Mouse (Mus musculus) midbrain, embryonic 14.5 days (tissue): ENCODE measurements at regions not wholly inside any gene's neighbourhood (a gene's known extent, or its start where the extent isn't known, plus 50 kb on each side); places are given as distances from the start of the nearest gene placed in this dataset.
A peak's percentile ranks its signal among the peaks of the same experiment; 100 is the strongest.
"Not testable (repeated sequence)": the region's sequence is repeated elsewhere in the genome, so short reads cannot be mapped to it uniquely, and the experiment has no call there.

Experiments used
- ATAC-seq: fragments of 200-750 bp; cut with Nextera tagmentation; 2 replicates; pipeline ENCODE4 v1.8.0; 2017; ENCODE audit warnings: moderate number of reproducible peaks, moderate library complexity; ENCODE audit not compliant: low FRiP score, low TSS enrichment
- DNase-seq: peaks from one replicate; pipeline ENCODE4 v3.0.0-alpha.2; 2015
- H3K27ac ChIP-seq: fragments of 300-500 bp; sonication (generic); replicated peaks from 2 replicates; pipeline ENCODE4 v1.5.1; 2014; ENCODE audit warnings: mild to moderate bottlenecking, low read depth, low read length, moderate library complexity
- H3K27me3 ChIP-seq: fragments of 300-500 bp; sonication (generic); 2 replicates; pipeline ENCODE4 v1.6.1; 2014; ENCODE audit warnings: low read length, control low read depth, mixed read lengths; ENCODE audit not compliant: control insufficient read depth, insufficient read depth
- H3K36me3 ChIP-seq: fragments of 300-500 bp; sonication (generic); 2 replicates; pipeline ENCODE4 v1.6.1; 2014; ENCODE audit warnings: low read length, control low read depth; ENCODE audit not compliant: control insufficient read depth, insufficient read depth
- H3K4me1 ChIP-seq: fragments of 300-500 bp; sonication (generic); 2 replicates; pipeline ENCODE4 v1.6.1; 2014; ENCODE audit warnings: mild to moderate bottlenecking, antibody characterized with exemption, low read length, control low read depth; ENCODE audit not compliant: control insufficient read depth, insufficient read depth
- H3K4me2 ChIP-seq: fragments of 300-500 bp; sonication (generic); 2 replicates; pipeline ENCODE4 v1.6.1; 2014; ENCODE audit warnings: mild to moderate bottlenecking, low read length, moderate library complexity
- H3K4me3 ChIP-seq: fragments of 300-500 bp; sonication (generic); replicated peaks from 2 replicates; pipeline ENCODE4 v1.5.1; 2014; ENCODE audit warnings: low read depth, low read length
- H3K9ac ChIP-seq: fragments of 300-500 bp; sonication (generic); replicated peaks from 2 replicates; pipeline ENCODE4 v1.6.1; 2014; ENCODE audit warnings: mild to moderate bottlenecking, low read length, moderate library complexity
- H3K9me3 ChIP-seq: fragments of 300-500 bp; sonication (generic); 2 replicates; pipeline ENCODE4 v1.6.1; 2016; ENCODE audit warnings: low read length, control low read depth, mixed read lengths; ENCODE audit not compliant: control insufficient read depth
- WGBS: fragments of 180-500 bp; shearing (Covaris S2); extraction: QIAGEN DNeasy Blood & Tissue Kit; methylation state at CpG from one replicate; pipeline ENCODE4 v1.1.7; 2014; 5-methylcytosine and 5-hydroxymethylcytosine counted together

- Histone ChIP-seq H3K9me3 (no peaks in the 10 kb centered on the region), H3K36me3 (no peaks in the 10 kb centered on the region), H3K4me1 (no peaks in the 10 kb centered on the region), H3K27ac (no peak overlapping the region), H3K4me3 (no peak overlapping the region), H3K9ac (no peak overlapping the region), H3K27me3 (no peaks in the 10 kb centered on the region), H3K4me2 (no peak overlapping the region)
- WGBS: 95% methylated on average over 9 of the region's 9 CpGs
- no peak for DNase-seq
- no peak for ATAC-seq
Measured at GRCm38 (mm10) chr3:34740110-34740509, 89.9 kb downstream of the Sox2 start.

DNA sequence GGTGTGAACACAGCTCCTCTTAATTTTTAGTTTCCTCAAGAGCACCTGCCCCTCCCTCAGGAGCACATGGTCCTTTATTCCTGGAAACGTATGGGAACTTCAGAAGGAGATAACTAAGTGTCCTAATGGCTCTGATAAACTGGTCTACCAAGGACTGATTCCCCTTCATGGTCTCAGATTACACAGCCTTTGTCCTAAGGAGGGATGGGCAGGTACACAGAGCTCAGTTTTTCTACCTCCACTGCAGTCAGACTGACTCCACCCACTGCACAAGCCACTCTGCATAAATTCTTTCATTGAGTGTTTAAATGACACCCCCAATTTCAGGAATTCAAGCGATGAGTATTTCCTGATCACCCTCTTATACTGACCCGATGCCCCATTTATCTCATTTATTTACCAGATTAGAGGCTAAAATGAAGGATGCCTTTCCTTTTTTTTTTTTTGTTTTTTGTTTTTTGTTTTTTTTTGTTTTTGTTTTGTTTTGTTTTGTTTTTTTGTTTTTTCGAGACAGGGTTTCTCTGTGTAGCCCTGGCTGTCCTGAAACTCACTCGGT is 95.1 kb downstream of the Sox2 start:
- Histone ChIP-seq H3K4me3 (no peak overlapping the region), H3K4me2 (no peak overlapping the region), H3K4me1 (no peaks in the 10 kb centered on the region), H3K36me3 (no peaks in the 10 kb centered on the region), H3K27me3 (no peaks in the 10 kb centered on the region), H3K27ac (no peak overlapping the region), H3K9me3 (no peaks in the 10 kb centered on the region), H3K9ac (no peak overlapping the region)
- ATAC-seq (no peak), DNase-seq (no peak)
- 83% methylated on average over 5 of the region's 5 CpGs for whole genome bisulfite sequencing

GRCm38 (mm10) chr3:34747499-34748093 is 97.4 kb downstream of the Sox2 start:
- ATAC-seq: no peak
- Histone ChIP-seq H3K27ac (no peak overlapping the region), H3K27me3 (no peaks in the 10 kb centered on the region), H3K4me2 (no peak overlapping the region), H3K9me3 (no peaks in the 10 kb centered on the region), H3K9ac (no peak overlapping the region), H3K4me1 (no peaks in the 10 kb centered on the region), H3K4me3 (no peak overlapping the region), H3K36me3 (no peaks in the 10 kb centered on the region)
- no peak for DNase-seq
- 88% methylated on average over 10 of the region's 10 CpGs for whole genome bisulfite sequencing

- Histone ChIP-seq H3K4me2 (no peak overlapping the region), H3K36me3 (no peaks in the 10 kb centered on the region), H3K27me3 (no peaks in the 10 kb centered on the region), H3K27ac (no peak overlapping the region), H3K4me3 (no peak overlapping the region), H3K9ac (no peak overlapping the region), H3K9me3 (no peaks in the 10 kb centered on the region), H3K4me1 (no peaks in the 10 kb centered on the region)
- 47% methylated on average over 7 of the region's 7 CpGs for WGBS
- no peak for ATAC-seq
- no peak for DNase-seq
Measured at GRCm38 (mm10) chr3:34749989-34750388, 99.8 kb downstream of the Sox2 start.

- no peak overlapping the region for H3K27ac ChIP-seq
- no peak overlapping the region for H3K9ac ChIP-seq
- ATAC-seq: no peak
- no peak overlapping the region for H3K4me3 ChIP-seq
- no peaks in the 10 kb centered on the region for H3K4me1 ChIP-seq
- H3K36me3 ChIP-seq: no peaks in the 10 kb centered on the region
- no peak overlapping the region for H3K4me2 ChIP-seq
- H3K27me3 ChIP-seq: no peaks in the 10 kb centered on the region
- 62% methylated on average over 5 of the region's 5 CpGs for WGBS
- H3K9me3 ChIP-seq: no peaks in the 10 kb centered on the region
- peak; percentile 26 for DNase-seq
Measured at GRCm38 (mm10) chr3:34751551-34751950, 101.3 kb downstream of the Sox2 start.

- Histone ChIP-seq H3K9me3 (no peaks in the 10 kb centered on the region), H3K4me1 (no peaks in the 10 kb centered on the region), H3K4me3 (no peak overlapping the region), H3K27ac (no peak overlapping the region), H3K36me3 (no peaks in the 10 kb centered on the region), H3K27me3 (no peaks in the 10 kb centered on the region), H3K9ac (no peak overlapping the region), H3K4me2 (no peak overlapping the region)
- WGBS: 71% methylated on average over 8 of the region's 8 CpGs
- ATAC-seq: no peak
- no peak for DNase-seq
Measured at GRCm38 (mm10) chr3:34753557-34753956, 103.4 kb downstream of the Sox2 start.

DNA sequence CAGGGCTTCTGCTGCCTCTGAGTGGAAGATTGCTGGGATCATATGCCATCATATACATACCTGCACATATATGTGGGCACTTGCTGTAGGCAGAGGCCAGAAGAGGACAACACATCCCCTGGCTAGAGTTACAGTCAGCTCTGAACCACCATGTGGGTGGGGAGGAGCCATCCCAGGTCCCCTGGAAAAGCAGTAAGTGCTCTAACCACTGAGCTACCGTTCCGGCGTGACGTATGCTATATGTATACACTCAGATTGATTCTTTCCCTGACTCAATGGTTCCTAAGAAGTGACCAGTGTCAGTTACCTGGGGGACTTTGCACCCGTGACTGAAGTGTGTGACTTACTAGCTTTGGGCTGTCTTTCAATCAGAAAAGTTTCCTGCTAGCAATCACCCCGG is 104.6 kb downstream of the Sox2 start:
- Histone ChIP-seq H3K4me3 (no peak overlapping the region), H3K9me3 (no peaks in the 10 kb centered on the region), H3K27me3 (no peaks in the 10 kb centered on the region), H3K27ac (no peak overlapping the region), H3K4me1 (no peaks in the 10 kb centered on the region), H3K36me3 (no peaks in the 10 kb centered on the region), H3K4me2 (no peak overlapping the region), H3K9ac (no peak overlapping the region)
- DNase-seq: no peak
- WGBS: 95% methylated on average over 6 of the region's 6 CpGs
- ATAC-seq: no peak

- ATAC-seq, DNase-seq, H3K9ac ChIP-seq, H3K27ac ChIP-seq, H3K9me3 ChIP-seq, H3K4me2 ChIP-seq, H3K36me3 ChIP-seq, H3K4me3 ChIP-seq, H3K4me1 ChIP-seq, H3K27me3 ChIP-seq: not testable (repeated sequence)
- WGBS: 97% methylated on average over 5 of the region's 5 CpGs
Measured at GRCm38 (mm10) chr3:34755282-34755681, 105.1 kb downstream of the Sox2 start.

- Histone ChIP-seq H3K27ac (no peak overlapping the region), H3K9ac (no peak overlapping the region), H3K4me1 (no peaks in the 10 kb centered on the region), H3K27me3 (no peaks in the 10 kb centered on the region), H3K4me2 (no peak overlapping the region), H3K9me3 (no peaks in the 10 kb centered on the region), H3K36me3 (no peaks in the 10 kb centered on the region), H3K4me3 (no peak overlapping the region)
- ATAC-seq (no peak), DNase-seq (no peak)
- 42% methylated on average over 7 of the region's 7 CpGs for WGBS
Measured at GRCm38 (mm10) chr3:34756632-34757031, 106.4 kb downstream of the Sox2 start.
